Mouse (Mus musculus) lung, postnatal 0 days (tissue): ENCODE data around the gene Rflna.

Source experiments
- CTCF ChIP-seq: IDR thresholded peaks from 2 replicates; pipeline ENCODE4 v1.5.1; 2016; ENCODE audit warnings: antibody characterized with exemption, mild to moderate bottlenecking
- EP300 ChIP-seq: IDR thresholded peaks from 2 replicates; pipeline ENCODE4 v1.6.1; 2016; ENCODE audit warnings: antibody characterized with exemption, mild to moderate bottlenecking, control low read depth

DNA sequence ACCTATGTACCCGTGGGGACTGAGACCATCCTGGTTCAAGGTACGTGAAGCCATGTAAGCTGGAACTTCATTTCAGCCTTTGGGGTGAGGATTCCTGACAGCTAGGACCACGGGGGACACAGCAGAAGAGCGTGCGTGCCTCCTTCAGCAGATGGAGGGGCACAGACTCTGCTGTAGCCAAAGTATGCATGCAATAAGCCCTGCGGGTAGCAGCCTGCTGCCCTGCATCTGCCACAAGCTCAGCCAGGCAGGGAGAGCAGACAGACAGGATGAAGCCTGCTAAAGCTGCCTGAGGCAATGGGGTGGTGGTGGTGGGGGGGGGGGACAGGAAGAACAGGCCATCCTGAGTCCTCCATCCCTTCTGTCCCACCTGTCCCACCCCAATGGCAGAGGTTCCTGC is 40.4 kb downstream of the Rflna start:
- no peak for TF ChIP-seq CTCF
- TF ChIP-seq EP300 = no peak
